Mouse (Mus musculus) embryonic stem cell, embryonic (primary cell): Measurements from ENCODE around the gene Ltbp1.

ENCODE experiments used
- CTCF ChIA-PET, 4 experiments: fragments of 300-600 bp in 2 of 4; fragments of 350-600 bp in 2 of 4; sonication (Branson Sonifier 250); formaldehyde crosslinking; loops; one replicate each; lab custom pipeline; 2022; ENCODE audit warnings: inconsistent platforms in 2 of 4; lab: Charles Lee
- POLR2A ChIA-PET, 4 experiments: fragments of 300-600 bp in 2 of 4; fragments of 350-600 bp in 2 of 4; sonication (Branson Sonifier 250); formaldehyde crosslinking; loops; one replicate each; lab custom pipeline; 2022; ENCODE audit warnings: antibody characterized with exemption in 4 of 4, inconsistent platforms in 1 of 4; lab: Charles Lee

Ltbp1 gene

GRCm38 (mm10) chr17:75369351-75369750 is 364.0 kb downstream of the Ltbp1 start:
- CTCF ChIA-PET: interaction anchor here in 3 of 4 experiments (0.5 to 1.8 kb wide), 20 partner anchors 8 to 1799 kb away, joined by 3 to 7 read pairs (median 4); no protein-coding TSS in a partner anchor
- POLR2A ChIA-PET: interaction anchor here in 1 of 4 experiments (1.0 to 1.4 kb wide), 2 partner anchors 9 to 11 kb away, joined by 3 read pairs; no protein-coding TSS in a partner anchor

- ChIA-PET CTCF (interaction anchor here (0.5 to 1.8 kb wide), 30 partner anchors 8 to 1800 kb away, joined by 3 to 8 read pairs (median 4); no protein-coding TSS in a partner anchor), POLR2A (interaction anchor here in 2 of 4 experiments (0.5 to 1.4 kb wide), 3 partner anchors 8 to 21 kb away, joined by 3 to 7 read pairs (median 3); no protein-coding TSS in a partner anchor)
Observed at GRCm38 (mm10) chr17:75370120-75370519, 364.8 kb downstream of the Ltbp1 start.

- ChIA-PET POLR2A (interaction anchor here in 1 of 4 experiments (1.4 kb wide), 1 partner anchor 9 kb away, joined by 3 read pairs; no protein-coding TSS in a partner anchor), CTCF (interaction anchor here in 2 of 4 experiments (1.6 to 2.0 kb wide), 3 partner anchors 11 to 561 kb away, joined by 5 to 9 read pairs (median 7); no protein-coding TSS in a partner anchor)
Observed at GRCm38 (mm10) chr17:75371650-75372049, 366.3 kb downstream of the Ltbp1 start.

- ChIA-PET POLR2A (interaction anchor here in 2 of 4 experiments (0.7 to 1.4 kb wide), 3 partner anchors 10 to 298 kb away, joined by 3 read pairs; no protein-coding TSS in a partner anchor), CTCF (interaction anchor here in 3 of 4 experiments (0.6 to 2.0 kb wide), 24 partner anchors 9 to 1885 kb away, joined by 3 to 9 read pairs (median 4); partner anchors contain the start of gene Ltbp1 (in 1 of the 3))
Observed at GRCm38 (mm10) chr17:75372371-75372770, 367.0 kb downstream of the Ltbp1 start.

- ChIA-PET CTCF (interaction anchor here in 1 of 4 experiments (0.6 kb wide), 1 partner anchor 14 kb away, joined by 3 read pairs; no protein-coding TSS in a partner anchor), POLR2A (no interaction called here)
Observed at GRCm38 (mm10) chr17:75374287-75375024, 369.1 kb downstream of the Ltbp1 start.

DNA sequence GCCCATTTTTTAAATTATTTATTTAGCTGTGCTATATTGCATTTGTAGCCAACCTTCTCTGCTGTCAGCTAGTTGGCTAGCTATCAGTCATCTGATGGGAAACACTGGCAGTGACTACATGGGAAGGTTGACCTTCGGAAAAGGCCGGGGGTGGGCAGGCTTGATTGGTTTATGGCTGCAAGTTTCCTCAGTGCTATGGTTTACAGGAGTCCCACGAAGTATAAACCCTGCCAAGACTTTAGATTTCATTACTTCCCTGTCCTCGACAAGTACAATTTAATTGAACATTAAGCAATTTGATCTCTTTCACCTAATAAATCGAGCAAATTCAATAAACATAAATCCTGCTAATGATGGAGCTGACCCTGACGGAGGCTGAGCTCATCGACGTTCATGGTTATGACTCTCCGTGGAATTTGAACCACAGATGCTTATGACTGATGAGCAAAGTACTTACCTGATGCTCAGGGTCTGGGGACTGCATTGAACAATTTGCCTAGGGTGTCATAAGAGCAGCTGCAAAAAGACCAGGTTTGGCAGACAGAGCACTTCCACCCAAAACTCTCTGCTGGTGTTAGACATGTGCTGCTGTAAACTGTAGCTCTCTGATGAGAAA is 373.0 kb downstream of the Ltbp1 start:
- CTCF ChIA-PET: interaction anchor here in 2 of 4 experiments (1.4 to 1.7 kb wide), 2 partner anchors 8 kb away, joined by 4 to 5 read pairs; no protein-coding TSS in a partner anchor
- POLR2A ChIA-PET: interaction anchor here in 1 of 4 experiments (1.0 to 1.1 kb wide), 2 partner anchors 8 to 206 kb away, joined by 3 read pairs; no protein-coding TSS in a partner anchor

GRCm38 (mm10) chr17:75380167-75380566 is 374.8 kb downstream of the Ltbp1 start:
- POLR2A ChIA-PET: interaction anchor here in 1 of 4 experiments (1.4 kb wide), 1 partner anchor 10 kb away, joined by 3 read pairs; no protein-coding TSS in a partner anchor
- CTCF ChIA-PET: interaction anchor here in 3 of 4 experiments (0.6 to 2.1 kb wide), 5 partner anchors 9 to 11 kb away, joined by 3 to 7 read pairs (median 5); no protein-coding TSS in a partner anchor

GRCm38 (mm10) chr17:75388402-75388801 is 383.0 kb downstream of the Ltbp1 start:
- POLR2A ChIA-PET: interaction anchor here in 1 of 4 experiments (1.2 kb wide), 1 partner anchor 164 kb away, joined by 3 read pairs; the partner anchor contains the start of gene Fam98a
- CTCF ChIA-PET: interaction anchor here in 3 of 4 experiments (0.5 to 0.7 kb wide), 4 partner anchors 8 to 16 kb away, joined by 3 to 5 read pairs (median 3); no protein-coding TSS in a partner anchor

DNA sequence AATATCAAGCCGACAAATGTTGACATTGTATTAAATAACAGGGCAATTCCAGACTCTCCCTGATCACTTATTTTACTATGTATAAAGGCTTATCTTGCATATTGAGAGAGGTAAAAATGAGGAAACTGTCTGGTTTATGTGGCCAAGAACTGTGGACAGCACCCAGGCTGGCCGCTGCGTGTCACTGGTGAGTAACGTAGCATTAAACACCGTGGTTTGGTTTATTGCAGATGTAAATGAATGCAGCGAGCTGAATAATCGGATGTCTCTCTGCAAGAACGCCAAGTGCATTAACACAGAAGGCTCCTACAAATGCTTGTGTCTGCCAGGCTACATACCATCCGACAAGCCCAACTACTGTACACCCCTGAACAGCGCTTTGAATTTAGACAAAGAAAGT is 384.8 kb downstream of the Ltbp1 start:
- POLR2A ChIA-PET: no interaction called here

GRCm38 (mm10) chr17:75391429-75392192 is 386.2 kb downstream of the Ltbp1 start:
- CTCF ChIA-PET: interaction anchor here in 1 of 4 experiments (0.6 to 1.2 kb wide), 2 partner anchors 11 to 194 kb away, joined by 3 read pairs; no protein-coding TSS in a partner anchor
- POLR2A ChIA-PET: no interaction called here

More for the DNA sequence above, 384.8 kb downstream of the Ltbp1 start:
- CTCF ChIA-PET: interaction anchor here in 2 of 4 experiments (0.6 to 1.2 kb wide), 3 partner anchors 9 to 385 kb away, joined by 3 read pairs; partner anchors contain the start of gene Ltbp1 (in 1 of the 2)

- POLR2A ChIA-PET: no interaction called here
- CTCF ChIA-PET: no interaction called here
Observed at GRCm38 (mm10) chr17:75406405-75406804, 401.0 kb downstream of the Ltbp1 start.

GRCm38 (mm10) chr17:75416861-75417260 is 411.5 kb downstream of the Ltbp1 start:
- ChIA-PET CTCF (no interaction called here), POLR2A (no interaction called here)

DNA sequence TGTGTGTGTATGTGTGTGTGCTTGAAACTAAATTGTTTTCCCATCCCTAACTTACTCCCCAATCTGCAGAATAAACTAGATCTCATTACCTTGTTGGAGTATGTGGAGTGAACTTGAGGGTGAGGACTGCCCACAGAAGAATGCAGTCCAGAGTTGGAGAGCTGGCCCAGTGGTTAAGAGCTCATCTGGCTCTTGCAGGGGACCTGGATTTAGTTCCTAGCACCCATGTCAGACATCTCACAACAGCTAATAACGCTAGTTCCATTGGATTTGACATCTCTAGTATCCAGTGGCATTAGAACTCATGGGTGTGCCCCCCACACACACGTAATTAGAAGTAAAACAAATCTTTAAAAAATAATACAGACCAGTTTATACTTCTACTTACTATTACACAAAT is 428.8 kb downstream of the Ltbp1 start:
- CTCF ChIA-PET: no interaction called here
- POLR2A ChIA-PET: interaction anchor here in 2 of 4 experiments (0.9 to 1.1 kb wide), 2 partner anchors 11 to 910 kb away, joined by 3 read pairs; no protein-coding TSS in a partner anchor

- POLR2A ChIA-PET: no interaction called here
- CTCF ChIA-PET: no interaction called here
Observed at GRCm38 (mm10) chr17:75434871-75435270, 429.5 kb downstream of the Ltbp1 start.

DNA sequence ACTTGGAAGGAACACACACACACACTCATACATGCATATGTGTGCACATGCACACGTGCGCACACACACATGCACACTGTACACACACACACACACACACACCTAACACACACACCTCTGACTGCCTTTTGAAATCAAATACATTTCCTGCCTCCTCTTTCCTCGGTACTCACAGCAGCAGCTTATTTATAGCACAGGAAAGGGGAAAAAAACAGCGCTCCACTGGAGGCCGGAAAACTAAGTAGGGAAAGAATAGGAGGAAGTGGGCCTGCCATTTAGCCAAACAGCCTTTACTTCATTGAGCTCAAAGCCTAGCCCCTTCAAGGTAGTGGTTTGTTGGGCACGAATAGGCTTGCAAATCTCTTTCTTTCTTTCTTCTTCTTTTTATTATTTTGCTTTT is 430.2 kb downstream of the Ltbp1 start, which contains the start of gene Rasgrp3:
Rasgrp3 (plus strand) TSS at position 298 of the 400 bp plus-strand sequence.
- ChIA-PET POLR2A (no interaction called here), CTCF (no interaction called here)

DNA sequence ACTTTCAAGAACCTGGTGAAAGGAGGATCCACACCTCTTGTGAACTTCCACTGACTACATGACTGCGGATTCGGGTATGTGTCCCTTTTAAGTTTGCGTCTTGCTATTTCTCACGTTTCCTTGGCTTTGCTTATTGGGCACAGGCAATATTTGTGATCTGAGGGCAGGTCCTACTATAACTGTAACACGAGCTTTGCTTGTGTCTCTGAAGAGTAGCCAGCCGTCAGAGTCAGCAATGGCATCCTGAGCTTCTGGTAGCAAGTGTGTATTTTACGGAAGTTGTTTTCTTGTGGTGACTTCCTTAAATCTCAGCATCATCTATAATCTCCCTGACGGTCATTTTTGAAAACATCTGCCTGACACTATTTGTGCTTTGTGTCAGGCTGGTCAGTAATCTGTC is 430.7 kb downstream of the Ltbp1 start:
- ChIA-PET POLR2A (no interaction called here), CTCF (no interaction called here)

DNA sequence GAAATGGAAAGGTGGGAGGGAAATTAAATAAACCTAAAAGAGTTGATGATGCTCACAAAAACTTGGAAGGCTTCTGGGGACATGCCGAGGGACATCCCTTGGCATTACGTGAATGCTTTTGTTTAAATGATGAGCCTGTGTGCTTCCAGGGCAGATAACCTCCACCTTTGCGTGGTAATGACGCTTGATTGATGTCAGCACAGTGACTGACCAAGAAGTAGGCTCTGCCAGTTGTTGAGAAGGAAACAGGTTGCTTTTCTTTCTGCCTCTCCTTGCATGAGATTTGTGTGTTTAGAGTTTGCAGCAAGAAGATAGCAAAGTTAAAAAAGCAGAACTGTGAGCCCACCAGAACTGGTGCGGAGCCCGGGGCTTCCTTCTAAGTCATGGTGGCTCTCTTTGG is 431.5 kb downstream of the Ltbp1 start:
- ChIA-PET CTCF (no interaction called here), POLR2A (no interaction called here)

- CTCF ChIA-PET: no interaction called here
- POLR2A ChIA-PET: no interaction called here
Observed at GRCm38 (mm10) chr17:75437239-75437750, 431.9 kb downstream of the Ltbp1 start.
